Mouse (Mus musculus): ENCODE measurements at regions not wholly inside any gene's neighbourhood (a gene's known extent, or its start where the extent isn't known, plus 50 kb on each side); places are given as distances from the start of the nearest gene placed in this dataset.

DNA sequence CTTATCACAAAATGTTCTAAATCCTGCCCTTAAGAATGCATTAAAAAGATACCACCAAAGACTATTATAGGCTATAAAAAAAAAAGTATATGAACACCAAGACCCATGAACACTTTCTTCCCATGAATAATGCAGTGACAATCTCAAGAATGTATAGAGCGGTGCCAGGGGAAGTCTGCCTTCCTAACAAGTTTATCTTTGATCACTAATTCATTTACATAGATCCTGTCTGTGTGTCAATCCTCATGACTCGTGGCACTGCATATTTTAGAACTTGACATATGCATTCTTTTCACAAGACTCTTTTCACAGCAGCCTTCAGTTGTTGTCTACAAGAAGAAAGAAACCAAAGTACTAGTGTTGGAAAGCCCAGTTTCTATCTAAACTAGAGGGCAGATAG is 373.4 kb upstream of the Gm9747 start:
- no peak for TF ChIP-seq POLR2A (IDR thresholded peaks at IDR 0.05; ENCODE audit: borderline replicate concordance, extremely low read depth, insufficient read depth, insufficient read length, poor library complexity, severe bottlenecking)
- no peak for TF ChIP-seq CTCF (IDR thresholded peaks at IDR 0.05; ENCODE audit: borderline replicate concordance, extremely low read depth, insufficient read depth, insufficient read length)
